Mouse (Mus musculus) right cerebral cortex, adult 18-20 months (tissue): Measurements from ENCODE around the gene Dgka.

ENCODE experiments used
- DNase-seq: peaks from one replicate; pipeline ENCODE4 v3.0.0; 2022; ENCODE audit warnings: mixed read lengths

Gene Dgka

DNA sequence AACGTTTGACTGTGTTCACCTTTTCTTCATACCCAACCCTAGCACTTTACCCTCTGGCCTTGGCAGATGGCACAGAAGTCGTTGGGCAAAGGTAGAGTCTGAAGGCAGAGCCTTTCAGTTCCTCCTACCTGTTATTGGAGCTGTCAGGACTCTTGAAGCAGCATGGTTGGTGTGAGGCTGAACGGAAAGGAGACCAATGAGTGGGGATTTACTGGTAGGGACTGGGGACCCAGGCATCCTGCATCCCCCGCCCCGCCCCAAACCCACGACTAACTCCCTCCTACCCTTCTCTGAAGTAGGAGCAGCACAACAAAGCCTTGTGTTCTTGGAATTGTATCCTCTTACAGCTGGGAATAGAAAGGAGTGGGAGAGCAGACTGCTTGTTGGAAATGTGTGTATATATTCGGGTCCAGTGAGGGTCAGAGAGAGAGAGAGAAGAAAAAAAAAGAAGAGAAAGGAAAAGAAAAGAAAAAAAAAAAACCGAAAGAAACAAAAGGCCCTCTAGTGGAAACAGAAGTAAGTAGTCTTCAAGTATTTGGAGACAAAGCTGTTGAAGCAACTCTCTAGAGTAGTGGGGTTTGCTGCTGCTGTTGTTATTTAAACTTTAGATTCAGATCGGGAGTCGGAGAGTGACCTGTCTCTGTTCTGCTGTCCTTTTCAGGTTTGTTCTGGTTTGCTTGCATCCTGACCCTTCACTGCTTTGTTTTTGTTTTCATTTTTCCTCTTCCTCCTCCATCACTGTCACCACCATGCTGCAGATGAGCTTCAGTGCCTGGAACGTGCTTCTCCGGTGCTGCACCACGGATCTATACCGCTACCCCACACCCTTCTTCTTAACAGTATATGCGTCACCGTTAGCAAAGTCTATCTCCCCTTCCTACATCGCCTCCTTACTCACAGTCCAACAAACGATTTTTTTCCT is at the start of gene Dgka:
Gene Dgka (minus strand): TSS at position 176 of the 922 bp plus-strand sequence.
- DNase-seq = no peak

DNA sequence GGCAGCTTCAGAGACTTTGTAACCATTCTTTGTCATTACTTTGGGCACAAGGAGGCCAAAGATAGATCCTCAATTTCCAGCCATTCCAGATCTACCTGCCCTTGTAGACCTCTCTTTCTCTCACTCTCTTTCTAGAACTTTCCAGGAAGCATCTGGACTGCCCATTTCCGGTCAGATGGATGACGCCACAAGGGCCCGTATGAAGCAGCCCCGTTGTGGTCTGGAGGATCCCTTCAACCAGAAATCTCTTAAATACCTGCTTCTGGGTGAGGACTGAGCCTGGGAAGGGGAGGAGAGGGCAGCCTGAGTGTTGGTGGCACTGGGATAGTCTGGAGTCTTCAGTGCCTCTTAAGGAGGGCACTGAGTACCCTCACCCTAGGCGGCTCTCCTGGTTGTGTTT is 49.7 kb upstream of the Dgka start:
- no peak for DNase-seq

DNA sequence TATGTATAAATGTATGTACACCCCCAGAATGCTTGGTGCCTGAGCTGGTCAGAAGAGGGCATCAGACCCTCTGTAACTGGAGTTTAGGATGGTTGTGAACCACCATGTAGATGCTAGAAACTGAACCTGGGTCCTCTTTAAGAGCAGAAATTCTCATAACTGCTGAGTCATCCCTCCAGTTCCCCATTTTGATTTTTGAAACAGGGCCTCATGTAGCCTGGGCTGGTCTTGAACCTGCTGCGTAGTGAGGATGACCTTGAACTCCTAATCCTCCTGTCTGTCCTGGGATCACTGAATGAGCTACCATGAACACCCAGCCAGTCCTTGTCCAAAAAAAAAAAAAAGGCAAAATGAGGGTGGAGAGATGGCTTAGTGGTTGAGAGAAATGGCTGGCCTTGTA is 48.6 kb upstream of the Dgka start:
- no peak for DNase-seq

DNA sequence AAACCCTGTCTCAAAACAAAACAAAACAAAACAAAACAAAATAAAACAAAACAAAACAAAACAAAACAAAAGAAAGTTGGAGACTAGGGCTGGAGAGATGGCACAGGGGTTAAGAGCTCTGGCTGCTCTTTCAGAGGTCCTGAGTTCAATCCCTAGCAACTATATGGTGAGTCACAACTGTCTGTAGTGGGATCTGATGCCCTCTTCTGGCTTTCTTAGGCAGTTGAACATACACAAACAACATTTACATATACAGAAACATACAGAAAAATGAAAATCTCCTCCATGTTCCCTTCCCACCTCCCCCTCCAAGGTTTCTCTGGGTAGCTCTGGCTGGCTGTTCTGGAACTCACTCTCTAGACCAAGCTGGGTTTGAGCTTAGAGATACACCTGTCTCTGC is 47.4 kb upstream of the Dgka start:
- no peak for DNase-seq

- no peak for DNase-seq
Measured at GRCm38 (mm10) chr10:128790398-128791124, 45.9 kb upstream of the Dgka start, which contains the start of gene Mmp19. Gene Mmp19 (plus strand): TSS chr10:128790910.

- DNase-seq = no peak
Measured at GRCm38 (mm10) chr10:128780200-128780599, 35.5 kb upstream of the Dgka start.

DNA sequence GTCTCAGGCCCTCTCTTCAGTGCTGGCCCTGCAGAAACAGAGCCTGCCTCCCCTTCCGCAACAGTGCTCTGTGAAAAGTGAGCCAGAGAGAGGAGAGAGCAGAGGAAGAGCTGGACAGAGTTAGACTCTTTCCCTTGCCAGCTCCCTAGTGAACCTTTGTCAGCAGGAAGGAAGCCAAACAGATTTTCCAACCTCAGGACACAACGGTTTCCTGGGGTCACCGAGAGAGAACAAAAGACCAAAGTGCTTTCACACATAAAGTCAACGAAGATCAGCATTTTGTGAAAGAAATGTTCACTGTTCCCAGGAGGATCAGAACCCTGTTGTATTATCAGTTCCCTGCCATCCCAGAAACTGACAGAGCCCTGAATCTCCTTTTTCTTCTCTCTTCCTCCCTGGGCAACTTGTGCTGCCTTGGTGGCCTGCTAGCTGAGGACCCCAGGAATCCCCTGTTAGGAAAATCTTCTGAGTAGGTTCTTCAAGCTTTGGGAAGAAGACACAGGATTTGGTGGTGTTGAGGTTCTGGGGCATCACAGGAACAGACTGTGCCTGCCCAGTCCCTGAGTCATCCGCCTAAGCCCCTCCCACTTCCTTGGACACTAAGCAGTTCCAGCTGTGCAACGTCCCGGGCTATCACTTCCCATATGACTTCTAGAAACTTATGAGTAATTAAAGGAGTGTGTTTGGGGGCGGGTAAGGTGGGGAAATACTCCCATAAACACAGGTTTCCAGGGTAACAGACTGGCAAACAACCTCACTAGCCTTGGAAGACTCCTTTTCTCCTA is 34.5 kb upstream of the Dgka start:
- no peak for DNase-seq

- no peak for DNase-seq
Measured at GRCm38 (mm10) chr10:128778441-128778840, 33.8 kb upstream of the Dgka start.

- no peak for DNase-seq
Measured at GRCm38 (mm10) chr10:128773685-128774084, 29.0 kb upstream of the Dgka start.

GRCm38 (mm10) chr10:128772895-128773294 is 28.2 kb upstream of the Dgka start:
- DNase-seq = no peak

DNA sequence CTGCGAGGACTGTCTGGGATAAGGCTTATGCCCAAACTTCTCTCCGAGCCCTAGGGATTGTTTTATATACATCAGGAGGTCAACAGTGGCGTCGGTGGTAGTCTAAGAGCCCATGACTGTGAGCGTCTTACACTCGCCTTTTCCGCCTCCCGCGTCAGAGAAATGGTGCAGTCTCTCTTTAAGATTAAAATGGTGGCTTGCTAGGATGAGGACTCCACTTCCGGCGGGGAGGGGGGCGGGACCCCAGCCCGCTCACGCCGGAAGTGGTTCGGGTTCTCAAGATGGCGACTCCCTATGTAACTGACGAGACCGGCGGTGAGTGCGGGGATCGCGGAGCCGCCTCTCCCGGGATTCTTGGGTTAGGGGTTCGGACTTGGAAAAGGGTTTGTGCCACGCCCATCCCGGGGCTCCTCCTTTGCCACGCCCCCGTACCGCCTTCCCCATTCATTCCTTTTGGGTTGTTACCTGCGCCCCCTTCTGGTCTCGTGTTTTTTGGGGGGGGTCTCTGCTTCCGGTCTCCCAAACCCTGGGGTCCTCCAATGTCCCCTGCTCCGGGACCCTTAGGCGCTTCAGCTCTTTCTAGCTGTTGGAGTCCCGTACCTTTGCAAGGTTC is 3.7 kb upstream of the Dgka start:
- DNase-seq = peak; percentile 78

GRCm38 (mm10) chr10:128747646-128748251 is 3.1 kb upstream of the Dgka start, which contains the start of gene Pym1:
Gene Pym1 (plus strand): TSS chr10:128747889.
- DNase-seq = peak; percentile 32

GRCm38 (mm10) chr10:128746972-128747645 is 2.5 kb upstream of the Dgka start:
- DNase-seq = no peak

GRCm38 (mm10) chr10:128745946-128746613 is 1.4 kb upstream of the Dgka start:
- DNase-seq = no peak

DNA sequence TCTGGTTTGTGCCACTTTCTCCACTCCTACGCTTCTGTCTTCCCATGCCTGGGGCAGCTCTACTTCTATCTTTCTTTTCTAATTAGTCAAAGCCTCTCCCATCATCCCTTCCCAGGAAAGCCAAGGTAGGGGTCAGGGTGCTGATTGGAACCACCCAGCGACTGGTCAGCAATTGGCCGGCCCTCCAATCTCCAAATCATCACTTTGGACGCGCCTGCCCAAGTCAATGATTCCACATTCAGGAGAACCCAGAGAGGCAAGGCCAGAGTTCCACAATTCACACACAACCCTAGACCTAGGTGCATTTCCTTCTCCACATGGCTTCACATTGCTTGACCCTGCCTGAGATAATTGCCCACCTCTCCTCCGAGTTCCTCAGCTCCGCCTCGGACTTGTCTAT is 444 bp downstream of the Dgka start:
- no peak for DNase-seq

- peak; percentile 49 for DNase-seq
Measured at GRCm38 (mm10) chr10:128743791-128744191, 864 bp downstream of the Dgka start.

- no peak for DNase-seq
Measured at GRCm38 (mm10) chr10:128743235-128743634, 1.4 kb downstream of the Dgka start.

DNA sequence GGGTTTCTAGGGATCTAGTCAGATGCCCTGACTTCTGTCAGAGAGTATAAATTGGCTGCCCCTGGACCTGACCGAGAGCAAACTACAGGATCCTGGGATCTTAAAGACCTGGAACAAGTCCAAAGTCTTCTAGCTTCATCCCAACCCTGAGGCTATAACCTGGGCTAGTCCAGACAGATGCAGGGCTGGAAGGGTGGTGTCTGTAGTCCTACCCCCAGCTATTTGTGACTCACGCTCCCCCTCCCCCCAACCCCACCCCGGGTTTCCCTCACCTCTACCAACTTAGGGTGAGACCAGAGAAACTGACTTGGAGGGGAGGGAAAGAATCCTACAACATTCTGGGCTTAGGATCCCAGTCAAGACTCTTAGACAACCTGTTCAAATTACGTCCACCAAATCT is 2.0 kb downstream of the Dgka start:
- no peak for DNase-seq

GRCm38 (mm10) chr10:128740296-128740695 is 4.4 kb downstream of the Dgka start:
- no peak for DNase-seq

- no peak for DNase-seq
Measured at GRCm38 (mm10) chr10:128737435-128737834, 7.2 kb downstream of the Dgka start.

- no peak for DNase-seq
Measured at GRCm38 (mm10) chr10:128731992-128732391, 12.7 kb downstream of the Dgka start.
